Mouse (Mus musculus) erythroblast, embryonic 14.5 days (primary cell): ENCODE measurements at regions not wholly inside any gene's neighbourhood (a gene's known extent, or its start where the extent isn't known, plus 50 kb on each side); places are given as distances from the start of the nearest gene placed in this dataset.
"Not testable (repeated sequence)": the region's sequence is repeated elsewhere in the genome, so short reads cannot be mapped to it uniquely, and the experiment has no call there.

Experiments
- H3K27me3 ChIP-seq: 2 replicates; pipeline ENCODE4 v1.6.1; 2012; ENCODE audit warnings: inconsistent platforms; ENCODE audit not compliant: control insufficient read depth
- H3K36me3 ChIP-seq: 2 replicates; pipeline ENCODE4 v1.6.1; 2012; ENCODE audit warnings: mild to moderate bottlenecking, inconsistent platforms; ENCODE audit not compliant: control insufficient read depth
- H3K4me1 ChIP-seq: 2 replicates; pipeline ENCODE4 v1.6.1; 2012; ENCODE audit warnings: inconsistent platforms; ENCODE audit not compliant: control insufficient read depth
- H3K4me3 ChIP-seq: replicated peaks from 2 replicates; pipeline ENCODE3; 2012; ENCODE audit warnings: moderate library complexity, mild to moderate bottlenecking, inconsistent platforms
- H3K9me3 ChIP-seq: 2 replicates; pipeline ENCODE4 v1.6.1; 2012; ENCODE audit warnings: low read length, inconsistent platforms, mixed read lengths; ENCODE audit not compliant: control insufficient read depth
- GATA1 ChIP-seq: IDR thresholded peaks from 2 replicates; pipeline ENCODE4 v1.6.1; 2012; ENCODE audit warnings: low read length, inconsistent platforms, mixed read lengths
- TAL1 ChIP-seq: IDR thresholded peaks from 3 replicates; pipeline ENCODE4 v1.6.1; 2012; ENCODE audit warnings: low read length, inconsistent platforms, mixed read lengths

GRCm38 (mm10) chr6:47679946-47680345 lies 84.8 kb upstream of the Ezh2 start:
- not testable (repeated sequence) for H3K27me3 ChIP-seq

GRCm38 (mm10) chr6:47672741-47673140 lies 77.6 kb upstream of the Ezh2 start:
- H3K4me1 ChIP-seq, H3K4me3 ChIP-seq, H3K27me3 ChIP-seq, H3K9me3 ChIP-seq, H3K36me3 ChIP-seq: not testable (repeated sequence)

More at GRCm38 (mm10) chr6:47679946-47680345, 84.8 kb upstream of the Ezh2 start:
- H3K4me1 ChIP-seq, H3K36me3 ChIP-seq, H3K9me3 ChIP-seq, H3K4me3 ChIP-seq: not testable (repeated sequence)

GRCm38 (mm10) chr6:47652880-47653279 lies 57.7 kb upstream of the Ezh2 start:
- not testable (repeated sequence) for H3K4me3 ChIP-seq, H3K36me3 ChIP-seq, H3K9me3 ChIP-seq
- Histone ChIP-seq H3K4me1 (peaks cover 14% of the 10 kb centered on the region), H3K27me3 (peaks cover 27% of the 10 kb centered on the region)

GRCm38 (mm10) chr6:47651385-47651718 lies 56.2 kb upstream of the Ezh2 start:
- H3K36me3 ChIP-seq, H3K9me3 ChIP-seq: not testable (repeated sequence)
- Histone ChIP-seq H3K27me3 (peaks cover 34% of the 10 kb centered on the region), H3K4me3 (peak overlapping the region; percentile 57), H3K4me1 (peaks cover 14% of the 10 kb centered on the region)

- TF ChIP-seq TAL1 (no peak), GATA1 (no peak)
- H3K27me3 ChIP-seq, result peaks cover 34% of the 10 kb centered on the region
- peaks cover 14% of the 10 kb centered on the region for H3K4me1 ChIP-seq
Measured at GRCm38 (mm10) chr6:47650463-47651384, 55.6 kb upstream of the Ezh2 start.

GRCm38 (mm10) chr6:47649961-47650360 lies 54.8 kb upstream of the Ezh2 start:
- Histone ChIP-seq H3K9me3 (no peaks in the 10 kb centered on the region), H3K4me3 (no peak overlapping the region), H3K4me1 (peaks cover 14% of the 10 kb centered on the region), H3K27me3 (peaks cover 34% of the 10 kb centered on the region), H3K36me3 (no peaks in the 10 kb centered on the region)
- TF ChIP-seq TAL1 (no peak; the same call in 2 of the 3 replicates), GATA1 (no peak)

More at GRCm38 (mm10) chr6:47650463-47651384, 55.6 kb upstream of the Ezh2 start:
- H3K4me3 ChIP-seq, result peak overlapping the region; percentile 57
- H3K9me3 ChIP-seq, result no peaks in the 10 kb centered on the region
- H3K36me3 ChIP-seq, result no peaks in the 10 kb centered on the region

GRCm38 (mm10) chr6:47649451-47649931 lies 54.4 kb upstream of the Ezh2 start:
- peaks cover 14% of the 10 kb centered on the region for H3K4me1 ChIP-seq
- TF ChIP-seq GATA1, result no peak
- no peak for TF ChIP-seq TAL1
- no peaks in the 10 kb centered on the region for H3K9me3 ChIP-seq
- H3K36me3 ChIP-seq, result no peaks in the 10 kb centered on the region
- no peak overlapping the region for H3K4me3 ChIP-seq
- H3K27me3 ChIP-seq, result peaks cover 34% of the 10 kb centered on the region

- no peaks in the 10 kb centered on the region for H3K9me3 ChIP-seq
- H3K4me1 ChIP-seq, result peaks cover 14% of the 10 kb centered on the region
- H3K4me3 ChIP-seq, result no peak overlapping the region
- H3K27me3 ChIP-seq, result peaks cover 34% of the 10 kb centered on the region
- no peak for TF ChIP-seq GATA1
- TF ChIP-seq TAL1, result no peak
- H3K36me3 ChIP-seq, result no peaks in the 10 kb centered on the region
Measured at GRCm38 (mm10) chr6:47648899-47649298, 53.8 kb upstream of the Ezh2 start.

- no peaks in the 10 kb centered on the region for H3K9me3 ChIP-seq
- H3K27me3 ChIP-seq, result peaks cover 34% of the 10 kb centered on the region
- no peaks in the 10 kb centered on the region for H3K36me3 ChIP-seq
- peaks cover 14% of the 10 kb centered on the region for H3K4me1 ChIP-seq
- H3K4me3 ChIP-seq, result no peak overlapping the region
- no peak for TF ChIP-seq TAL1
- no peak for TF ChIP-seq GATA1
Measured at GRCm38 (mm10) chr6:47648316-47648715, 53.2 kb upstream of the Ezh2 start.

GRCm38 (mm10) chr6:47647876-47648275 lies 52.7 kb upstream of the Ezh2 start:
- Histone ChIP-seq H3K27me3 (peaks cover 34% of the 10 kb centered on the region), H3K36me3 (no peaks in the 10 kb centered on the region), H3K9me3 (no peaks in the 10 kb centered on the region), H3K4me1 (peaks cover 14% of the 10 kb centered on the region), H3K4me3 (no peak overlapping the region)
- no peak for TF ChIP-seq TAL1
- TF ChIP-seq GATA1, result no peak
